Mouse (Mus musculus) myocyte (in vitro differentiated cells): Measurements from ENCODE around the gene Prkcz. TPM values are rescaled to one million over a fixed set of nuclear protein-coding genes. Genes with fewer than 3 reads are reported as not detected.

Source experiments
- H3K27me3 ChIP-seq: one replicate; pipeline ENCODE4 v1.6.1; 2011; ENCODE audit not compliant: control insufficient read depth, insufficient read depth, insufficient read length
- H3K36me3 ChIP-seq: one replicate; pipeline ENCODE4 v1.6.1; 2011; ENCODE audit not compliant: control insufficient read depth, insufficient read depth
- H3K4me2 ChIP-seq: one replicate; pipeline ENCODE4 v1.6.1; 2011; ENCODE audit warnings: low read depth, control low read depth
- H3K4me3 ChIP-seq: one replicate; pipeline ENCODE4 v1.5.1; 2011; ENCODE audit warnings: mild to moderate bottlenecking, control low read depth, moderate library complexity
- H3K79me2 ChIP-seq: one replicate; pipeline ENCODE4 v1.6.1; 2011; ENCODE audit not compliant: control insufficient read depth, insufficient read depth
- H3ac ChIP-seq: one replicate; pipeline ENCODE4 v1.6.1; 2011; ENCODE audit not compliant: control insufficient read depth, insufficient read length
- CEBPB ChIP-seq: IDR thresholded peaks from 2 replicates; pipeline ENCODE4 v1.6.1; 2011; ENCODE audit warnings: mild to moderate bottlenecking, moderate library complexity; ENCODE audit not compliant: poor library complexity, insufficient read depth, severe bottlenecking
- E2F4 ChIP-seq: IDR thresholded peaks from one replicate; pipeline ENCODE4 v1.6.1; 2011; ENCODE audit warnings: mild to moderate bottlenecking, control low read depth, moderate library complexity; ENCODE audit not compliant: insufficient read depth
- MAX ChIP-seq: IDR thresholded peaks from one replicate; pipeline ENCODE4 v1.6.1; 2011; ENCODE audit warnings: low read depth, mild to moderate bottlenecking, control low read depth
- MYOD1 ChIP-seq, 3 experiments: IDR thresholded peaks; one replicate each; pipeline ENCODE4 v1.6.1; 2011; ENCODE audit warnings: control low read depth in 2 of 3, low read depth in 2 of 3, mild to moderate bottlenecking in 2 of 3, moderate library complexity in 1 of 3; ENCODE audit not compliant: insufficient read length in 2 of 3, control insufficient read depth in 1 of 3
- MYOG ChIP-seq, 3 experiments: IDR thresholded peaks; one replicate each; pipeline ENCODE4 v1.6.1; 2011; ENCODE audit warnings: control low read depth in 2 of 3, low read depth in 2 of 3, mild to moderate bottlenecking in 2 of 3; ENCODE audit not compliant: insufficient read length in 2 of 3, control insufficient read depth in 1 of 3, insufficient read depth in 1 of 3
- POLR2A ChIP-seq: IDR thresholded peaks from one replicate; pipeline ENCODE4 v1.6.1; 2011; ENCODE audit warnings: low read depth, mild to moderate bottlenecking, control low read depth, moderate library complexity; ENCODE audit not compliant: insufficient read length
- POLR2AphosphoS2 ChIP-seq: IDR thresholded peaks from one replicate; pipeline ENCODE4 v1.6.1; 2011; ENCODE audit warnings: low read depth, control low read depth; ENCODE audit not compliant: insufficient read length
- REST ChIP-seq: IDR thresholded peaks from one replicate; pipeline ENCODE4 v1.6.1; 2011; ENCODE audit warnings: mild to moderate bottlenecking, control low read depth, moderate library complexity; ENCODE audit not compliant: insufficient read depth, insufficient read length
- SRF ChIP-seq: IDR thresholded peaks from one replicate; pipeline ENCODE4 v1.6.1; 2011; ENCODE audit warnings: low read depth; ENCODE audit not compliant: control insufficient read depth, insufficient read length
- TCF12 ChIP-seq: IDR thresholded peaks from one replicate; pipeline ENCODE4 v1.6.1; 2011; ENCODE audit warnings: mild to moderate bottlenecking, control low read depth; ENCODE audit not compliant: poor library complexity, insufficient read depth, severe bottlenecking
- TCF3 ChIP-seq: IDR thresholded peaks from one replicate; pipeline ENCODE4 v1.6.1; 2011; ENCODE audit warnings: low read depth, control low read depth; ENCODE audit not compliant: insufficient read length
- USF1 ChIP-seq: IDR thresholded peaks from one replicate; pipeline ENCODE4 v1.6.1; 2011; ENCODE audit warnings: low read depth, mild to moderate bottlenecking, control low read depth, moderate library complexity
- polyA plus RNA-seq: library from polyadenylated mRNA; unstranded; fragments of >200 nt; fragmentation: generic; extraction: Trizol; gene quantifications from one replicate; pipeline ENCODE4 v1.2.1, GENCODE M21; 2012; ENCODE audit warnings: missing spikeins

Gene Prkcz
- polyA plus RNA-seq, 1 experiment: 0.36 TPM

- TF ChIP-seq MYOD1 (IDR thresholded peaks at IDR 0.05; ENCODE audit: control insufficient read depth in 1 of 3, insufficient read length in 2 of 3, low read depth in 2 of 3) (no peak), CEBPB (no peak), POLR2AphosphoS2 (no peak)
- Histone ChIP-seq H3K27me3 (no peaks in the 10 kb centered on the region), H3ac (no peak overlapping the region), H3K4me2 (no peak overlapping the region), H3K79me2 (no peaks in the 10 kb centered on the region), H3K36me3 (no peaks in the 10 kb centered on the region), H3K4me3 (no peak overlapping the region)
These were observed 66.1 kb downstream of the Prkcz start for GRCm38 (mm10) chr4:155295026-155295590.

- Histone ChIP-seq H3K79me2 (no peaks in the 10 kb centered on the region), H3K4me2 (no peak overlapping the region), H3K36me3 (no peaks in the 10 kb centered on the region), H3K4me3 (no peak overlapping the region), H3K27me3 (no peaks in the 10 kb centered on the region), H3ac (no peak overlapping the region)
- no peak for TF ChIP-seq CEBPB
- no peak for TF ChIP-seq TCF12
- no peak for TF ChIP-seq MYOD1 (IDR thresholded peaks at IDR 0.05; ENCODE audit: control insufficient read depth in 1 of 3, insufficient read length in 2 of 3, low read depth in 2 of 3)
- TF ChIP-seq SRF: no peak
- TF ChIP-seq POLR2AphosphoS2: no peak
- TF ChIP-seq USF1: no peak
- no peak for TF ChIP-seq MAX
- TF ChIP-seq TCF3: no peak
- no peak for TF ChIP-seq MYOG (IDR thresholded peaks at IDR 0.05; ENCODE audit: control insufficient read depth in 1 of 3, insufficient read depth in 1 of 3, insufficient read length in 2 of 3, low read depth in 2 of 3)
- no peak for TF ChIP-seq POLR2A
- no peak for TF ChIP-seq E2F4
- TF ChIP-seq REST: no peak
These were observed 66.8 kb downstream of the Prkcz start for GRCm38 (mm10) chr4:155294381-155294780.

- H3K36me3 ChIP-seq: no peaks in the 10 kb centered on the region
- TF ChIP-seq SRF (no peak), USF1 (no peak), POLR2A (no peak), E2F4 (no peak), MYOG (IDR thresholded peaks at IDR 0.05; ENCODE audit: control insufficient read depth in 1 of 3, insufficient read depth in 1 of 3, insufficient read length in 2 of 3, low read depth in 2 of 3) (no peak)
- no peak overlapping the region for H3K4me2 ChIP-seq
- no peak overlapping the region for H3K4me3 ChIP-seq
- no peaks in the 10 kb centered on the region for H3K79me2 ChIP-seq
- no peak overlapping the region for H3ac ChIP-seq
- no peaks in the 10 kb centered on the region for H3K27me3 ChIP-seq
These were observed 68.3 kb downstream of the Prkcz start for GRCm38 (mm10) chr4:155292863-155293262.

GRCm38 (mm10) chr4:155290045-155290444 lies 71.1 kb downstream of the Prkcz start:
- no peak overlapping the region for H3K4me3 ChIP-seq
- H3K4me2 ChIP-seq: no peak overlapping the region
- no peaks in the 10 kb centered on the region for H3K27me3 ChIP-seq
- H3K36me3 ChIP-seq: no peaks in the 10 kb centered on the region
- no peak overlapping the region for H3ac ChIP-seq
- TF ChIP-seq E2F4: no peak
- no peak for TF ChIP-seq POLR2A
- no peak for TF ChIP-seq MYOD1 (IDR thresholded peaks at IDR 0.05; ENCODE audit: control insufficient read depth in 1 of 3, insufficient read length in 2 of 3, low read depth in 2 of 3)
- TF ChIP-seq POLR2AphosphoS2: no peak
- no peak for TF ChIP-seq MAX
- TF ChIP-seq TCF3: no peak
- TF ChIP-seq USF1: no peak
- no peak for TF ChIP-seq TCF12
- no peak for TF ChIP-seq SRF
- no peak for TF ChIP-seq CEBPB
- no peak for TF ChIP-seq REST
- no peak for TF ChIP-seq MYOG (IDR thresholded peaks at IDR 0.05; ENCODE audit: control insufficient read depth in 1 of 3, insufficient read depth in 1 of 3, insufficient read length in 2 of 3, low read depth in 2 of 3)
- H3K79me2 ChIP-seq: no peaks in the 10 kb centered on the region

GRCm38 (mm10) chr4:155288586-155288985 lies 72.6 kb downstream of the Prkcz start:
- Histone ChIP-seq H3K27me3 (no peaks in the 10 kb centered on the region), H3K4me2 (no peak overlapping the region), H3K36me3 (no peaks in the 10 kb centered on the region), H3K4me3 (no peak overlapping the region), H3ac (no peak overlapping the region), H3K79me2 (no peaks in the 10 kb centered on the region)
- no peak for TF ChIP-seq REST
- no peak for TF ChIP-seq CEBPB
- TF ChIP-seq USF1: no peak
- TF ChIP-seq SRF: no peak
- no peak for TF ChIP-seq MYOD1 (IDR thresholded peaks at IDR 0.05; ENCODE audit: control insufficient read depth in 1 of 3, insufficient read length in 2 of 3, low read depth in 2 of 3)
- no peak for TF ChIP-seq POLR2A
- TF ChIP-seq E2F4: no peak
- TF ChIP-seq TCF3: no peak
- no peak for TF ChIP-seq MYOG (IDR thresholded peaks at IDR 0.05; ENCODE audit: control insufficient read depth in 1 of 3, insufficient read depth in 1 of 3, insufficient read length in 2 of 3, low read depth in 2 of 3)
- TF ChIP-seq TCF12: no peak
- TF ChIP-seq POLR2AphosphoS2: no peak
- TF ChIP-seq MAX: no peak
